ENCODE assay signal across 8 mouse cellular contexts in the genomic region with DNA sequence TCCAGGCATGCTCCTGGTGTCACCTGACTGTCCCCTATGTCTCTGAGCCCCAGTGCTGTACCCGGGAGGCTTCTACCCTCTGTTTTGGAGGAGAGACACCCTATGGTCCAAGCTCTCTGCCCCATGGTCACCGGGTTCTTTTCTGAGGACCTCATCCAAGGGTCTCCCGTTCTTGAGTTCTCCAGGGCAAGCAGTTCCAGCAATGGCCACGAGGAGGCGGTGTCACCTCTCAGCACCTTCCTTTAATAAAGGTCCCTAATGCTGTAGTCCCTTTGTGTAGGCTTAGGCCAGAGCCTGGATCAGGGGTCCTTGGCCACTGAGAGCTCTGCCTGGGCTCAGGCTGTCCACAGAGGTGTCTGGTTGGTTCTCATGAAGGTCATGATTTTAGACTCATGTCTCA. TPM values are rescaled to one million over a fixed set of nuclear protein-coding genes. Genes with fewer than 3 reads are reported as not detected.
A peak's percentile ranks its signal among the peaks of the same experiment; 100 is the strongest.
DNase-seq lines count a peak whose midpoint lies in the region; ATAC-seq and TF ChIP-seq lines count a peak whose summit lies in the region.

No protein-coding gene starts in this region.

- H3K36me3 ChIP-seq in heart, postnatal 0 days (replicated peaks; ENCODE audit: control insufficient read depth, insufficient read depth, low read length) = peaks cover 32% of the 10 kb centered on the region
- peaks cover 15% of the 10 kb centered on the region; the same call in 1 of the 2 replicates for H3K36me3 ChIP-seq in hindbrain, embryonic 12.5 days

- H3K4me1 ChIP-seq in heart, postnatal 0 days (ENCODE audit: control insufficient read depth, insufficient read depth) = peaks cover 12% of the 10 kb centered on the region; the same call in 1 of the 2 replicates
- H3K4me1 ChIP-seq in hindbrain, embryonic 12.5 days = peaks cover 46% of the 10 kb centered on the region

- WGBS in heart, postnatal 0 days = 10% methylated on average over 5 of the region's 5 CpGs
- 15% methylated on average over 5 of the region's 5 CpGs for WGBS in hindbrain, embryonic 12.5 days

- H3K9me3 ChIP-seq in heart, postnatal 0 days (replicated peaks; ENCODE audit: control insufficient read depth, low read length) = no peaks in the 10 kb centered on the region
- no peaks in the 10 kb centered on the region for H3K9me3 ChIP-seq in hindbrain, embryonic 12.5 days (replicated peaks)

- DNase-seq in heart, postnatal 0 days (ENCODE audit: low spot score) = peak; percentile 69
- DNase-seq in heart, adult 9 months (ENCODE audit: low spot score in 2 of 2) = no peak
- peak; percentile 76 for DNase-seq in 3T3-L1 (ENCODE audit: low read depth, low spot score)
- peak; percentile 80 for DNase-seq in MN1 (ENCODE audit: low spot score)
- peak; percentile 78 to 81 for DNase-seq in cerebellum, postnatal 36 days
- DNase-seq in lung, postnatal 25 days (ENCODE audit: low spot score) = peak; percentile 54
- peak; percentile 75 for DNase-seq in thymus, postnatal 0 days (ENCODE audit: low spot score)

- H3K27me3 ChIP-seq in heart, postnatal 0 days (ENCODE audit: control insufficient read depth, insufficient read depth, low read length) = no peaks in the 10 kb centered on the region
- H3K27me3 ChIP-seq in hindbrain, embryonic 12.5 days = peaks cover 8% of the 10 kb centered on the region; the same call in 1 of the 2 replicates

- no peak overlapping the region for H3K9ac ChIP-seq in heart, postnatal 0 days (replicated peaks; ENCODE audit: low read depth, low read length)
- H3K9ac ChIP-seq in hindbrain, embryonic 12.5 days = 0 out of 2 replicates have a peak overlapping the region, but pooled peaks have one; percentile 5

- no peak overlapping the region for H3K27ac ChIP-seq in heart, postnatal 0 days (ENCODE audit: low read depth)
- H3K27ac ChIP-seq in hindbrain, embryonic 12.5 days = no peak overlapping the region

- ATAC-seq in heart, postnatal 0 days (ENCODE audit: insufficient read depth, low read depth) = peak; percentile 43
- no peak for ATAC-seq in hindbrain, embryonic 12.5 days (ENCODE audit: low FRiP score)

- peak; percentile 91 for TF ChIP-seq CTCF in heart, postnatal 0 days (IDR thresholded peaks at IDR 0.05; ENCODE audit: low read depth)

- H3K4me2 ChIP-seq in heart, postnatal 0 days (ENCODE audit: low read depth, low read length) = no peak overlapping the region
- H3K4me2 ChIP-seq in hindbrain, embryonic 12.5 days (replicated peaks) = no peak overlapping the region

- no peak for TF ChIP-seq EP300 in heart, postnatal 0 days (IDR thresholded peaks at IDR 0.05; ENCODE audit: low read depth)

- no peak overlapping the region for H3K4me3 ChIP-seq in heart, postnatal 0 days (ENCODE audit: low read depth, low read length)
- no peak overlapping the region for H3K4me3 ChIP-seq in hindbrain, embryonic 12.5 days

RNA-seq across cellular contexts. Expression of a gene that starts 2.3 kb away (rescaled TPM):
- 6.6 and 7.8 TPM in 2 replicates for total RNA-seq in heart, postnatal 0 days (2014; rRNA removed; ENCODE audit: low replicate concordance)
- polyA plus RNA-seq in heart, postnatal 0 days (2015; fragmentation: Nextera tagmentation; extraction: Ambion mirVana) = 3.3 and 3.8 TPM in 2 replicates
- polyA plus RNA-seq in hindbrain, embryonic 12.5 days (2016; fragmentation: Nextera tagmentation; extraction: Ambion mirVana) = 1.9 and 2.7 TPM in 2 replicates
- 12.5 and 14.0 TPM in 2 replicates for polyA plus RNA-seq in thymus, postnatal 0 days (2015; fragmentation: Nextera tagmentation; extraction: Ambion mirVana)

RNA-seq across cellular contexts. Expression of a gene that starts 6.3 kb away (rescaled TPM):
- total RNA-seq in heart, postnatal 0 days (2014; rRNA removed; ENCODE audit: low replicate concordance) = not detected in 2 replicates
- 0.45 and 0.70 TPM in 2 replicates for polyA plus RNA-seq in heart, postnatal 0 days (2015; fragmentation: Nextera tagmentation; extraction: Ambion mirVana)
- polyA plus RNA-seq in hindbrain, embryonic 12.5 days (2016; fragmentation: Nextera tagmentation; extraction: Ambion mirVana) = 1.1 and 2.4 TPM in 2 replicates
- polyA plus RNA-seq in thymus, postnatal 0 days (2015; fragmentation: Nextera tagmentation; extraction: Ambion mirVana) = 0.72 and 1.5 TPM in 2 replicates

RNA-seq across cellular contexts. Expression of a gene that starts 10.9 kb away (rescaled TPM):
- 0.11 TPM in 1 of 2 replicates, not detected in the other for total RNA-seq in heart, postnatal 0 days (2014; rRNA removed; ENCODE audit: low replicate concordance)
- 0.43 and 1.1 TPM in 2 replicates for polyA plus RNA-seq in heart, postnatal 0 days (2015; fragmentation: Nextera tagmentation; extraction: Ambion mirVana)
- 5.7 and 5.9 TPM in 2 replicates for polyA plus RNA-seq in hindbrain, embryonic 12.5 days (2016; fragmentation: Nextera tagmentation; extraction: Ambion mirVana)
- polyA plus RNA-seq in thymus, postnatal 0 days (2015; fragmentation: Nextera tagmentation; extraction: Ambion mirVana) = 2.3 TPM in 2 replicates

RNA-seq across cellular contexts. Expression of a gene that starts 10.9 kb away (rescaled TPM):
- 123 and 139 TPM in 2 replicates for total RNA-seq in heart, postnatal 0 days (2014; rRNA removed; ENCODE audit: low replicate concordance)
- polyA plus RNA-seq in heart, postnatal 0 days (2015; fragmentation: Nextera tagmentation; extraction: Ambion mirVana) = 75.2 and 77.6 TPM in 2 replicates
- 62.7 and 67.5 TPM in 2 replicates for polyA plus RNA-seq in hindbrain, embryonic 12.5 days (2016; fragmentation: Nextera tagmentation; extraction: Ambion mirVana)
- polyA plus RNA-seq in thymus, postnatal 0 days (2015; fragmentation: Nextera tagmentation; extraction: Ambion mirVana) = 71.3 and 78.7 TPM in 2 replicates

RNA-seq across cellular contexts. Expression of a gene that starts 16.8 kb away (rescaled TPM):
- total RNA-seq in heart, postnatal 0 days (2014; rRNA removed; ENCODE audit: low replicate concordance) = 47.6 and 53.9 TPM in 2 replicates
- 45.8 and 48.4 TPM in 2 replicates for polyA plus RNA-seq in heart, postnatal 0 days (2015; fragmentation: Nextera tagmentation; extraction: Ambion mirVana)
- 132 and 134 TPM in 2 replicates for polyA plus RNA-seq in hindbrain, embryonic 12.5 days (2016; fragmentation: Nextera tagmentation; extraction: Ambion mirVana)
- polyA plus RNA-seq in thymus, postnatal 0 days (2015; fragmentation: Nextera tagmentation; extraction: Ambion mirVana) = 87.1 and 96.9 TPM in 2 replicates

Comparison
In these comparisons a context has a peak if more than half of its experiments do, and no peak if none do; other contexts are left out.
1. DNase-seq: peak in heart, postnatal 0 days (single experiment), 3T3-L1 (single experiment), MN1 (single experiment), cerebellum, postnatal 36 days (2 of 2), lung, postnatal 25 days (single experiment) and thymus, postnatal 0 days (single experiment); none in heart, adult 9 months (0 of 2).